Mouse (Mus musculus) layer of hippocampus, adult 11-12 months (tissue): ENCODE data around the gene Arhgap31.

Experiments used
- DNase-seq: peaks from one replicate; pipeline ENCODE4 v3.0.0; 2022; ENCODE audit warnings: low spot score

Gene Arhgap31

GRCm38 (mm10) chr16:38712581-38713403 is at the start of gene Arhgap31:
Gene Arhgap31 (minus strand): TSS chr16:38713274.
- peak; percentile 63 for DNase-seq

DNA sequence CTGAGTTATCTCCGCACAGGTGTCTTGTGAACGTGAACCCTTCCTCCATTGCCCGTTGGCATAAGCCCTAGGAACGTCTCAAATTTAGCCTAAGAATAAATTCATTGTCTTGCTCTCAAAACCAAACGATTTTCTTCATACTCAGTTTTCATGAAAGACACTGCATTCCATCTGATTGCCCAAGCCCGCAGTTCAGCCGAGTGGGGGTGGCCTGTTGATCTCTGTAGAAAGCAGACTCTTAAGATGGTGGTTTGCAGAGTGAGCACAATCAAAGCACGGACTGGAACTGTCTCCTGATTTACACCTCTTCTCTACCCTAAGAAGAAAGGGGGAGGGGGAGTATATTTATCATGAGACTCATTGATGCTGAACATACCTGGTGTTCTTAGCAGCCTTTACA is 49.3 kb upstream of the Arhgap31 start:
- no peak for DNase-seq

DNA sequence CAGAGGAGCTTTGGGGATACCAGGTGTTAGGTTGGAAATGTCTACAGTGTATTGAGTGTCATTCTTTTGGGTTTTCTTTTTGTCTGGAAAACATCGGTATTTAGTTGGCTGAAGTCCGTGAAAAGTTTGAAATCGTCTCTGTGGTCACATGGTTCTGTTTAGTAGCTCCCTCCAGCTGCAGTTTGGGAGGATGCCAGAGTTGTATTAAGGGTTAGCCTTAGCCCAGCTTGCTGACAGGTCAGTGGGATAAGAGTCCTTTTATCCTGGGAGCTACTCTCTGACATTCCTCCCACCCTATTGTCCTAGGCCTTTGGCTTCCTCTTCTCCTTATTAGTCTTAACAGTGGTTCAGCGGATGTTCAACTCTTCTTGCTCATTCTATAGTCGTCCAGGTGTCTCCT is 48.9 kb upstream of the Arhgap31 start:
- no peak for DNase-seq

DNA sequence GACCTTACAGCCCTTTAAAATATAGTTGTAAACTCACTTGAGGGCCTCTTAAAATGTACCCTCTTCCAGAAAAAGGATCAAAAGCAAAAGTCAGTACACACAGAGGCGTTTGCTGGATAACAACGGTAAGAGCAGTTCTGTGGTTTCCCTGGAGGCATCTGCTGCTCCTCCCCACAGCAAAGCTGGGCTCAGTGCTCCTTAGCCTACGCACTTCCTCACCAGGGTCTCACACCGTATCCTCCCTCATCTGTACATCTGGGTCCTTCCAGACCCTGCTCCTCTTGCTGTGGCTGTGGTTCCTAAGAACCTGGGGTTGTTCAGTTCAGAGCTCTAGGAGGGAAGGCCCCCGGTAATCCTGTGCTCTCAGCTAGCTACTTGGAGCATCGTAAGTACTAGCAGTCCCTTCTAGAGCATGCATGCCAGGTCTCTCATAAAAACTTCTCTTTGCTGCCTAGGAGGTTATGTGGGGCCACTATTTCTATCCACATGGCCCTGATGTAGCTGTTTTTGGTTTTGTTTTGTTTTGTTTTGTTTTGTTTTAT is 47.8 kb upstream of the Arhgap31 start:
- DNase-seq: no peak

DNA sequence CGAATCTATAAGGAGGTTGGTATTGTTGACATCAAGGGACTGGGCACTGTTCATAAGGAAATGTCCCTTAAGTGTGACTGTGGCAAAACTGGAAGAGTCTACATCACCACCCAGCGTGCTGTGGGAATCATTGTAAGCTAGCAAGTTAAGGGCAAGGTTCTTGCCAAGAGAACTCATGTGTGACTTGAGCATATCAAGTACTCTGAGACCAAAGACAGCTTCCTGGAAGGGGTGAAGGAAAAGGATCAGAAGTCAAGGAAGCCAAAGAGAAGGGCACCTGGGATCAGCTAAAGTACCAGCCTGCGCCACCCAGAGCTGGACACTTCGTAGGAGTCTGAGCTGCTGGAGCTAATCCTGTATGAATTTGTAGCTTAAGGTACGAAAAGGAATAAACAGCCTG is 47.2 kb upstream of the Arhgap31 start:
- no peak for DNase-seq

DNA sequence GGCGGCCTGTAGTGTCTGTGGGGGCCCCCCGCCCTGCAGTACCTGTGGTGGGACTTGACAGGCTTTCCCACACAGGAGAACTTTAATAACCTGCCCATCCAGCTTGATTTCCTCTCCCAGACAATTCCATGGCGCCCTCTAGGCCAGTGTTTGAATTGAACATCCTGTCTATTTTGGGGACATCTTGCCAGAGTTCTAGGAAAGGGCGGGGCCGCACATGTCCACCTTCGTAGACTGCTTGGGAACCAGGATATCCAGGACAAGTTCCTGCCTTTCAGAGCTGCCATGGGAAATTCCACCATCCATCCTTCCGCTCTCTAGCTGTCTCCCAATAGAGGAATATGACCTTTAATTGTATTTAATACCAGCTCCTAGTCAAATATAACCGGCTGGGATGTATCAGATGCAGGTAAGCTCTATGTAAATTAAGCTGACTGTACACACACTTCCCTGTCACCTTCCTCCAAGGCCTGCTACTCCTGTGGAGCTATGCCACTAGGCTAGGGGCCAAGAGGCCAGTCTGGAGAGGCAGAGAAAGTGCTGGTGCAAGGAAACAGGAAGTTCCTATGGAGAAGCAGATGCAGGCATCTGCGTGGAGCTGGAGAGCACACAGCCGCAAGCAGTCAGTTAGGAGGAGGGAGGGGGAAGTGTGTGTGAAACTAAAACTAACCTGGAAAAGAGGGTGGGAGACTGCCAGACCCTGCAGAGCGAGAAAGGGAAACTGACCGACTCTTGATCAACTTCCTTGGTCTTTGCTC is 45.2 kb upstream of the Arhgap31 start:
- no peak for DNase-seq

DNA sequence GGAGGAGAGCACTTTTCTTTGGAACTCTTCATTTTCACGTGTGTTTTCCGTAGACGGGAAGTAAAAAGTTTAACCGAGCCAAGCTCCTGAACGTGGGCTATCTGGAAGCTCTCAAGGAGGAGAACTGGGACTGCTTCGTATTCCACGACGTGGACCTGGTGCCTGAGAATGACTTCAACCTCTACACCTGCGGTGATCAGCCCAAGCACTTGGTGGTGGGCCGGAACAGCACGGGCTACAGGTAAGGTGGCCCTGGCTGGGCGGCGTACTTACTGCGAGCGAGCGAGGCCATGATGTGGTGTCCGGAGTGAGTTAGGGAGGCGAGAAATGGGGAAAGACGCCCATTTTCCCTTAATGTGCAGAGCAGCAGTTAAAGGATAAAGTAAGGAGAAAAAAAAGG is 44.6 kb upstream of the Arhgap31 start:
- DNase-seq: no peak

- DNase-seq: no peak
Observed at GRCm38 (mm10) chr16:38756572-38756971, 43.5 kb upstream of the Arhgap31 start.

DNA sequence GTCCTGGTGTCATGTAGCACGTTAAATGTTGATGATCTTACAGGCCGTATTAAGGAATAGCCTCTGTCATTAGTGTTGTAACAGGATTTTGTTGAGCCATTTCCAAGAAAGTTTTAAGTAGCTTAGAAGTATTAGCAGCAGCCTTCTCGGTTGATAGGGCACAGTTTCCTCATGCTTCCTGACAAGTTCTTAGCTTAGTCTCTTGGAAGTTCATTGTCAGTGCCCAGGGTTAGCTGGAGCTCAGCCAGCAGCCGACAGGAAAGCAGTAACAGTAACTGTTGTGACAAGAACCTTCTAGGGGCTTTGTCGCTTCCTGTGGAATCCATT is 43.1 kb upstream of the Arhgap31 start:
- DNase-seq: no peak

DNA sequence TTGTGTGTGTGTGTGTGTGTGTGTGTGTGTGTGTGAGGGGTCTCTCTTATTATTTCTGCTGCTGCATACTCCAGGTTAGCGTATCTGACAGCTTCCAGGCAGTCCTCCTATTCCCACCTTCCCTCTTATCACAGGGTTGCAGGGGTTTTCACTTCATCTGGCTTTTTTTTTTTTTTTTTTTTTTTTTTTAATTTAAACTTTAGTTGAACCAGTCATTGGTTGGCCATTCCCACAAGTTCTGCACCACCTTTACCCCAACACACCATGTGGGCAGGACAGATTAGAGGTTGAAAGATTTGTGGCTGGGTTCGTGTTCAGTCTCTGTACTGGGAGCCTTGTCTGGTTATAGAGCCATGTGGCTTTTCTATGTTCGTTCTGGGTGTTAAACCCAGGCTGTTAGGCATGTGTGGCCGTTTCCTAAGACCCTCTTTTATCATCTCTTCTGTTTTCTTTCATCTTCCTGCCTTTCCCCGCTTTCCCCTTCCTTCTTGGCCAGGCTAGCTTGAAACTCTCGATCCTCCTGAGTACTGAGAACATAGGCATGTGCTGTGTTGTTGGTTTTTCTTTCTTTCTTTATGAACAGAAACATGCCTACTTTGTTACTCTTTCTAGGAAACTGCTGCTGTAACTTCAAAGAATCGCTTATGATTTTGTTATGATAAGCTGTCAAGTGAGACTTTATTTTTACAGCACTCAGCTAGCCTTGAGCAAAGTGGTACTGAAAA is 42.5 kb upstream of the Arhgap31 start:
- DNase-seq: no peak

DNA sequence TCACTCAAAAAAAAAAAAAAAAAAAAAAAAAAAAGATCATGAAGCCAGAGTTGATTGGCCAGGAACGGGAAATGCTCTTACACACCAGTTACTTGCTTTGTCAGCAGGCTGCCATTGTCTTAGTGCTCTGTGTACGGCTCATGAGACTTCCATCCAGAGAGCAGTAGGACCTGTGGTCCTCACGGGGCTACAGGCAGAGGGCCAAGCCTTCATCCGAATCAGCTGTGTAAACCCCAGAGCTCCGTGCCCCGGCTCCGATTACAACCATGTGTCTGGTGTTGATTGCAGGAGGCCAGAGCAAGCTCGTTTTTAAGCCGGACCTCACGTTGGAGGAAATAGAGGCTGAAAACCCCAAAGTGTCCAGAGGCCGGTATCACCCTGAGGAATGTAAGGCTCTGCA is 40.6 kb upstream of the Arhgap31 start:
- no peak for DNase-seq

GRCm38 (mm10) chr16:38750803-38751202 is 37.7 kb upstream of the Arhgap31 start:
- no peak for DNase-seq

- DNase-seq: no peak
Observed at GRCm38 (mm10) chr16:38743941-38744673, 31.0 kb upstream of the Arhgap31 start.

- no peak for DNase-seq
Observed at GRCm38 (mm10) chr16:38742659-38743131, 29.6 kb upstream of the Arhgap31 start.

GRCm38 (mm10) chr16:38742113-38742658 is 29.1 kb upstream of the Arhgap31 start, which contains the start of gene B4galt4:
Gene B4galt4 (plus strand): TSS chr16:38742264.
- peak; percentile 85 for DNase-seq

GRCm38 (mm10) chr16:38741204-38741903 is 28.3 kb upstream of the Arhgap31 start:
- no peak for DNase-seq

- no peak for DNase-seq
Observed at GRCm38 (mm10) chr16:38730921-38731320, 17.8 kb upstream of the Arhgap31 start.

DNA sequence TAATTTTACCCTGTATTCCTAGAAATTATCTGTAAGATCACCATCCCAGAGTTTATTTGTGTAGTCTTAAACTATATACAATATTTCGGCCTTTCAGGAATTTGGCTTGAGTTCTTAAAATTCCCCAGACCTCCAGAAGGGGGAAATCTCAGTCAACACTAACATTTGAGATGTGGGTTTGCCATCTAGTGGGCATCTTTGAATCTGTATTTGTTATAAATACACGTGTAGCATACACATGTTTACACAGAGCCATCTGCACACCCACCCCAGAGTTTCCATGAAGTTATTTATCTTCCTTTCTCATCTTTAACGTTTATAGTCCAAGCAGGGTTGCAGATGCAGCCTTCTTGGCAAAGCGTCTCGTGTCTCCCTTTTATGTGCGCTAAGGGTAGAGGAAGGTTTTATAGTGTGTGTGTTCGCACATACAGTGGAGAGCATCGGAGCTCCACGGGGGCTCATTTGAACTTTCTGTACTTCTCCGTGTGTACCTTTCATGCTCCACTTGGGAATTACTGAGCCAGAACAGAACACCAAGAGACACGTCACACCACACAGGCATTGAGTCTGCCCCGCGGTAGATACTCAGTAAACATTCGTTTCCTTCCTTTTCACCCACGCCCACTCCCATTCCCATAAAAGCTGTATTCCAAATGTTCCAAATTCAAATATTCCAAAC is 16.7 kb upstream of the Arhgap31 start:
- peak; percentile 65 for DNase-seq

DNA sequence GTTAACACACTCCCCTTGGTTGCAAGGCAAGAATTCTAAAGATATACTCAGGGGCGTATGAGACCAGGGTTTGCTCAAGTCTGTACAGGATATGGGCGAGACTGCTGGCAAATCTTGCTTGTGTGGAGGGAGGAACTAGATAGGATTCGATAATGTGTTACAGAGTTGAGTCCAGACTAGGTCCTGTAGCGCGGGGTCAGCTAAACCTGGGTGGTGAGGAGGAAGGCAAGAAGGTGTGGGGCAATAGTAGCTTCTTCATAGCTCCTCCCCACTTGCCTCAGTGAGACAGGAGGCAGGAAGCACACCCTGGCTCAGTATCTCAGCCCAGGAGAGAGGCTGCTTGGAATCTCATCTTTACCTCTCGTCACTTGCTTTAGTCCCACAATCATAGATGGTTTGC is 16.1 kb upstream of the Arhgap31 start:
- DNase-seq: no peak

DNA sequence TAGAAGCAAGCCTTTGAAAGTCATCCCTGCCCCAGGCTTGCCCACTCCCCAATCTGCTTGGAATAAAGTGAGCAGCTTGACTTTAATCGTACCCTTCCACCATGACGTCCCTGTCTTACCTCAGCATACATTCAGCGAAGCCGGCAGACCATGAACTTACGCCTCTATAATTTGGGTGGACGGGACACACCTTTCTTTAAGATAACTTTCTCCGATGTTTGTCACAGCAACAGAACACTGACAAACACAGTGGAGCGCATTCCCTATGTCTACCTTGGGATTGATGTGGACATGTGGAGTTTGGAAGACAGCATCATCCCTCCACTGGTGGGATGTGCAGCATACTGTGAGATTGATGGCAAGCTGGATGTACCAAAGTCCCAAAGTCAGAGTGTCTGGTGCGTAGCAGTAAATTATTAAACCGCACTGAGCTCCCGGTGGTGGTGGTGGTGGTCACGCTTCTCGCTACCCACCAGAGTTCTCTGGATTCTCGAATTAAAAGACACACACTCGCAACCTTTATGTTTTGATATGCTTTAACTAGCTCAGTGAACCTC is 15.6 kb upstream of the Arhgap31 start:
- no peak for DNase-seq
